Mouse (Mus musculus) kidney, embryonic 14.5 days (tissue): ENCODE data around the gene Tmem8b. TPM values are rescaled to one million over a fixed set of nuclear protein-coding genes. Genes with fewer than 3 reads are reported as not detected.

Experiments used
- ATAC-seq: fragments of 200-750 bp; cut with Nextera tagmentation; 2 replicates; pipeline ENCODE4 v1.8.0; 2017; ENCODE audit warnings: moderate number of reproducible peaks, mild to moderate bottlenecking, moderate TSS enrichment, moderate library complexity; ENCODE audit not compliant: low FRiP score, low TSS enrichment
- H3K27ac ChIP-seq: fragments of 300-500 bp; sonication (generic); 2 replicates; pipeline ENCODE4 v1.5.1; 2014; ENCODE audit warnings: low read depth, mild to moderate bottlenecking, low read length, moderate library complexity, mixed read lengths
- H3K27me3 ChIP-seq: fragments of 300-500 bp; sonication (generic); 2 replicates; pipeline ENCODE4 v1.6.1; 2014; ENCODE audit warnings: mild to moderate bottlenecking, low read length; ENCODE audit not compliant: control insufficient read depth, insufficient read depth
- H3K36me3 ChIP-seq: fragments of 300-500 bp; sonication (generic); 2 replicates; pipeline ENCODE4 v1.6.1; 2014; ENCODE audit warnings: low read length, mixed read lengths; ENCODE audit not compliant: control insufficient read depth, insufficient read depth
- H3K4me1 ChIP-seq: fragments of 300-500 bp; sonication (generic); 2 replicates; pipeline ENCODE4 v1.6.1; 2014; ENCODE audit warnings: low read length, mixed read lengths; ENCODE audit not compliant: control insufficient read depth, insufficient read depth
- H3K4me2 ChIP-seq: fragments of 300-500 bp; sonication (generic); replicated peaks from 2 replicates; pipeline ENCODE4 v1.6.1; 2014; ENCODE audit warnings: low read depth, mild to moderate bottlenecking, low read length
- H3K4me3 ChIP-seq: fragments of 300-500 bp; sonication (generic); 2 replicates; pipeline ENCODE4 v1.5.1; 2014; ENCODE audit warnings: mild to moderate bottlenecking, low read length
- H3K9ac ChIP-seq: fragments of 300-500 bp; sonication (generic); 2 replicates; pipeline ENCODE4 v1.6.1; 2014; ENCODE audit warnings: low read depth, mild to moderate bottlenecking, low read length, moderate library complexity
- H3K9me3 ChIP-seq: fragments of 300-500 bp; sonication (generic); 2 replicates; pipeline ENCODE4 v1.6.1; 2016; ENCODE audit warnings: low read length; ENCODE audit not compliant: control insufficient read depth
- WGBS: fragments of 180-500 bp; shearing (Covaris S2); extraction: QIAGEN DNeasy Blood & Tissue Kit; methylation state at CpG from one replicate; pipeline ENCODE4 v1.1.7; 2014; 5-methylcytosine and 5-hydroxymethylcytosine counted together
- microRNA-seq: library from miRNA; unstranded; fragments of <30 nt; microRNA quantifications from one replicate; pipeline ENCODE4, GENCODE M21; 2016
- polyA plus RNA-seq: library from polyadenylated mRNA; unstranded; fragments of >200 nt; fragmentation: Nextera tagmentation; extraction: Ambion mirVana; gene quantifications from 2 replicates; pipeline ENCODE4 v1.2.1, GENCODE M21; 2014

The Tmem8b gene
- polyA plus RNA-seq, 1 experiment from 2014 or later: 3.2 TPM

- Histone ChIP-seq H3K4me3 (no peak overlapping the region), H3K4me1 (0 out of 2 replicates have a peak, but pooled peaks cover 7% of the 10 kb centered on the region), H3K27ac (no peak overlapping the region), H3K9ac (no peak overlapping the region), H3K36me3 (no peaks in the 10 kb centered on the region), H3K27me3 (no peaks in the 10 kb centered on the region), H3K4me2 (no peak overlapping the region), H3K9me3 (no peaks in the 10 kb centered on the region)
- ATAC-seq: no peak
- WGBS: 31% methylated on average over 1 of the region's 1 CpGs
Measured at GRCm38 (mm10) chr4:43732171-43732570, 63.4 kb downstream of the Tmem8b start.

GRCm38 (mm10) chr4:43733186-43733585 lies 64.4 kb downstream of the Tmem8b start:
- H3K36me3 ChIP-seq: no peaks in the 10 kb centered on the region
- 77% methylated on average over 5 of the region's 5 CpGs for WGBS
- H3K4me3 ChIP-seq: no peak overlapping the region
- no peak overlapping the region for H3K27ac ChIP-seq
- H3K27me3 ChIP-seq: no peaks in the 10 kb centered on the region
- 0 out of 2 replicates have a peak, but pooled peaks cover 7% of the 10 kb centered on the region for H3K4me1 ChIP-seq
- H3K9ac ChIP-seq: no peak overlapping the region
- no peak for ATAC-seq
- H3K4me2 ChIP-seq: no peak overlapping the region
- no peaks in the 10 kb centered on the region for H3K9me3 ChIP-seq

- Histone ChIP-seq H3K27me3 (no peaks in the 10 kb centered on the region), H3K9me3 (no peaks in the 10 kb centered on the region), H3K4me1 (no peaks in the 10 kb centered on the region), H3K4me2 (no peak overlapping the region), H3K4me3 (no peak overlapping the region), H3K27ac (no peak overlapping the region), H3K36me3 (no peaks in the 10 kb centered on the region), H3K9ac (no peak overlapping the region)
- no peak for ATAC-seq
- 71% methylated on average over 6 of the region's 6 CpGs for WGBS
Measured at GRCm38 (mm10) chr4:43737144-43737543, 68.4 kb downstream of the Tmem8b start.

- Histone ChIP-seq H3K9ac (no peak overlapping the region), H3K27ac (no peak overlapping the region), H3K27me3 (no peaks in the 10 kb centered on the region), H3K9me3 (no peaks in the 10 kb centered on the region), H3K4me1 (no peaks in the 10 kb centered on the region), H3K4me2 (no peak overlapping the region), H3K36me3 (no peaks in the 10 kb centered on the region), H3K4me3 (no peak overlapping the region)
- WGBS: 76% methylated on average over 8 of the region's 8 CpGs
- ATAC-seq: no peak
Measured at GRCm38 (mm10) chr4:43738989-43739674, 70.4 kb downstream of the Tmem8b start.

- Histone ChIP-seq H3K27me3 (no peaks in the 10 kb centered on the region), H3K4me1 (no peaks in the 10 kb centered on the region), H3K27ac (no peak overlapping the region), H3K36me3 (no peaks in the 10 kb centered on the region), H3K9me3 (no peaks in the 10 kb centered on the region), H3K9ac (no peak overlapping the region), H3K4me2 (no peak overlapping the region), H3K4me3 (no peak overlapping the region)
- ATAC-seq: no peak
- WGBS: 37% methylated on average over 5 of the region's 5 CpGs
Measured at GRCm38 (mm10) chr4:43741526-43741925, 72.8 kb downstream of the Tmem8b start.

Small RNAs within 50 kb of the gene (microRNA-seq; reads per million reads assigned to microRNA genes)
- not detected for gene Gm25262

Other genes starting within 250 kb of the Tmem8b start
- gene Fam166b, start 239.8 kb upstream of the Tmem8b start, polyA plus RNA-seq: 0.24 and 0.38 TPM in 2 replicates
- gene Tesk1, start 227.0 kb upstream of the Tmem8b start, polyA plus RNA-seq: 11.4 and 14.9 TPM in 2 replicates
- gene Cd72, start 214.3 kb upstream of the Tmem8b start, polyA plus RNA-seq: 5.1 and 5.2 TPM in 2 replicates
- not detected in 2 replicates for gene Sit1, start 185.2 kb upstream of the Tmem8b start, polyA plus RNA-seq
- 59.4 and 72.2 TPM in 2 replicates for gene Ccdc107, start 176.1 kb upstream of the Tmem8b start, polyA plus RNA-seq
- gene Arhgef39, start 169.3 kb upstream of the Tmem8b start, polyA plus RNA-seq: 36.4 and 38.2 TPM in 2 replicates
- 0.80 and 1.3 TPM in 2 replicates for gene Car9, start 162.0 kb upstream of the Tmem8b start, polyA plus RNA-seq
- gene Tpm2, start 145.2 kb upstream of the Tmem8b start, polyA plus RNA-seq: 208 and 212 TPM in 2 replicates
- gene Creb3, start 106.6 kb upstream of the Tmem8b start, polyA plus RNA-seq: 50.2 and 55.7 TPM in 2 replicates
- gene Tln1, start 106.3 kb upstream of the Tmem8b start, polyA plus RNA-seq: 72.6 and 87.2 TPM in 2 replicates
- gene Rgp1, start 90.3 kb upstream of the Tmem8b start, polyA plus RNA-seq: 27.9 and 34.4 TPM in 2 replicates
- gene Gba2, start 90.1 kb upstream of the Tmem8b start, polyA plus RNA-seq: 13.1 and 17.9 TPM in 2 replicates
- 0.63 and 1.0 TPM in 2 replicates for gene Msmp, start 84.5 kb upstream of the Tmem8b start, polyA plus RNA-seq
- 6.0 and 11.1 TPM in 2 replicates for gene Npr2, start 37.0 kb upstream of the Tmem8b start, polyA plus RNA-seq
- gene Spag8, start 15.4 kb upstream of the Tmem8b start, polyA plus RNA-seq: 0.93 and 1.3 TPM in 2 replicates
- 107 and 136 TPM in 2 replicates for gene Hint2, start 12.5 kb upstream of the Tmem8b start, polyA plus RNA-seq
- gene Fam221b, start 174 bp downstream of the Tmem8b start, polyA plus RNA-seq: 2.6 and 3.7 TPM in 2 replicates
- gene Olfr70, start 31.8 kb downstream of the Tmem8b start, polyA plus RNA-seq: not detected in 2 replicates
- gene Olfr71, start 41.3 kb downstream of the Tmem8b start, polyA plus RNA-seq: not detected in 2 replicates
- 0.40 and 1.0 TPM in 2 replicates for gene Hrct1, start 58.2 kb downstream of the Tmem8b start, polyA plus RNA-seq
- 0.04 and 0.14 TPM in 2 replicates for gene Spaar, start 61.1 kb downstream of the Tmem8b start, polyA plus RNA-seq
- not detected in 2 replicates for gene Olfr159, start 102.0 kb downstream of the Tmem8b start, polyA plus RNA-seq
- gene Olfr156, start 154.9 kb downstream of the Tmem8b start, polyA plus RNA-seq: not detected in 2 replicates
- not detected in 2 replicates for gene Olfr157, start 171.2 kb downstream of the Tmem8b start, polyA plus RNA-seq
- not detected in 2 replicates for gene Olfr155, start 182.6 kb downstream of the Tmem8b start, polyA plus RNA-seq
- 16.9 and 26.2 TPM in 2 replicates for gene Reck, start 206.6 kb downstream of the Tmem8b start, polyA plus RNA-seq